Mouse (Mus musculus) CD4-positive helper T cell, adult 2 months (primary cell): Measurements from ENCODE around the gene Paxip1.

ENCODE experiments used
- DNase-seq: peaks from one replicate; pipeline ENCODE4 v3.0.0-alpha.2; 2012; ENCODE audit warnings: low read depth, missing footprints, low spot score

Paxip1 gene

GRCm38 (mm10) chr5:27791303-27792172, at the start of gene Paxip1:
Gene Paxip1 (minus strand): TSS chr5:27791691.
- DNase-seq, result peak; percentile 97

- DNase-seq, result no peak
These were observed 46.6 kb upstream of the Paxip1 start for GRCm38 (mm10) chr5:27838061-27838460.

- no peak for DNase-seq
These were observed 43.6 kb upstream of the Paxip1 start for GRCm38 (mm10) chr5:27835096-27835495.

- DNase-seq, result no peak
These were observed 36.5 kb upstream of the Paxip1 start for GRCm38 (mm10) chr5:27827971-27828370.

GRCm38 (mm10) chr5:27821161-27821560, 29.7 kb upstream of the Paxip1 start:
- no peak for DNase-seq

- no peak for DNase-seq
These were observed 27.6 kb upstream of the Paxip1 start for GRCm38 (mm10) chr5:27818840-27819672.

GRCm38 (mm10) chr5:27814282-27814681, 22.8 kb upstream of the Paxip1 start:
- DNase-seq, result no peak

- peak; percentile 87 for DNase-seq
These were observed 2.4 kb upstream of the Paxip1 start for GRCm38 (mm10) chr5:27793923-27794322.

GRCm38 (mm10) chr5:27792531-27793205, 1.2 kb upstream of the Paxip1 start:
- peak; percentile 19 for DNase-seq

- no peak for DNase-seq
These were observed 631 bp upstream of the Paxip1 start for GRCm38 (mm10) chr5:27792173-27792470.

GRCm38 (mm10) chr5:27790910-27791288, 592 bp downstream of the Paxip1 start:
- peak; percentile 39 for DNase-seq

- DNase-seq, result no peak
These were observed 1.2 kb downstream of the Paxip1 start for GRCm38 (mm10) chr5:27790086-27790909.

GRCm38 (mm10) chr5:27789586-27789985, 1.9 kb downstream of the Paxip1 start:
- no peak for DNase-seq

GRCm38 (mm10) chr5:27783381-27783780, 8.1 kb downstream of the Paxip1 start:
- DNase-seq, result no peak

- DNase-seq, result no peak
These were observed 23.5 kb downstream of the Paxip1 start for GRCm38 (mm10) chr5:27767948-27768347.

- no peak for DNase-seq
These were observed 25.7 kb downstream of the Paxip1 start for GRCm38 (mm10) chr5:27765780-27766179.

GRCm38 (mm10) chr5:27744944-27745343, 46.5 kb downstream of the Paxip1 start:
- no peak for DNase-seq

GRCm38 (mm10) chr5:27739216-27739615, 52.3 kb downstream of the Paxip1 start:
- no peak for DNase-seq

GRCm38 (mm10) chr5:27737168-27737567, 54.3 kb downstream of the Paxip1 start:
- peak; percentile 11 for DNase-seq

- DNase-seq, result no peak
These were observed 59.1 kb downstream of the Paxip1 start for GRCm38 (mm10) chr5:27732288-27732868.

GRCm38 (mm10) chr5:27731392-27731791, 60.1 kb downstream of the Paxip1 start:
- no peak for DNase-seq
